Mouse (Mus musculus) frontal cortex, postnatal 10 days (tissue): ENCODE measurements around the gene Cux1.

Experiments used
- DNase-seq, 2 experiments: peaks; one replicate each; pipeline ENCODE4 v3.0.0; 2022; ENCODE audit warnings: low spot score in 2 of 2, mixed read lengths in 1 of 2

Cux1 gene

GRCm38 (mm10) chr5:136427772-136428497 is 139.4 kb downstream of the Cux1 start:
- peak; percentile 27 to 29 for DNase-seq

- DNase-seq, result no peak
Measured at GRCm38 (mm10) chr5:136427121-136427771, 140.0 kb downstream of the Cux1 start.

- DNase-seq, result no peak
Measured at GRCm38 (mm10) chr5:136422948-136423347, 144.3 kb downstream of the Cux1 start.

- DNase-seq, result no peak
Measured at GRCm38 (mm10) chr5:136421885-136422284, 145.4 kb downstream of the Cux1 start.

- DNase-seq, result no peak
Measured at GRCm38 (mm10) chr5:136421316-136421715, 146.0 kb downstream of the Cux1 start.

- no peak for DNase-seq
Measured at GRCm38 (mm10) chr5:136420342-136420741, 146.9 kb downstream of the Cux1 start.

- no peak for DNase-seq
Measured at GRCm38 (mm10) chr5:136417891-136418290, 149.4 kb downstream of the Cux1 start.

- no peak for DNase-seq
Measured at GRCm38 (mm10) chr5:136414479-136414878, 152.8 kb downstream of the Cux1 start.

- DNase-seq, result no peak
Measured at GRCm38 (mm10) chr5:136410681-136411181, 156.6 kb downstream of the Cux1 start.

- no peak for DNase-seq
Measured at GRCm38 (mm10) chr5:136406357-136406756, 160.9 kb downstream of the Cux1 start.

GRCm38 (mm10) chr5:136403565-136403961 is 163.7 kb downstream of the Cux1 start:
- DNase-seq, result peak in 1 of 2 experiments; percentile 29

- no peak for DNase-seq
Measured at GRCm38 (mm10) chr5:136402622-136403564, 164.4 kb downstream of the Cux1 start.

- no peak for DNase-seq
Measured at GRCm38 (mm10) chr5:136398706-136399105, 168.6 kb downstream of the Cux1 start.

- no peak for DNase-seq
Measured at GRCm38 (mm10) chr5:136396699-136397098, 170.6 kb downstream of the Cux1 start.

- no peak for DNase-seq
Measured at GRCm38 (mm10) chr5:136396256-136396655, 171.0 kb downstream of the Cux1 start.

- no peak for DNase-seq
Measured at GRCm38 (mm10) chr5:136395600-136396195, 171.6 kb downstream of the Cux1 start.

GRCm38 (mm10) chr5:136394517-136395212 is 172.6 kb downstream of the Cux1 start:
- DNase-seq, result no peak

GRCm38 (mm10) chr5:136393621-136394020 is 173.7 kb downstream of the Cux1 start:
- no peak for DNase-seq

- DNase-seq, result no peak
Measured at GRCm38 (mm10) chr5:136386757-136387156, 180.5 kb downstream of the Cux1 start.

- no peak for DNase-seq
Measured at GRCm38 (mm10) chr5:136385161-136385560, 182.1 kb downstream of the Cux1 start.
